Mouse (Mus musculus) neural tube, embryonic 14.5 days (tissue): ENCODE data around the gene Ints14. TPM values are rescaled to one million over a fixed set of nuclear protein-coding genes. Genes with fewer than 3 reads are reported as not detected.
A peak's percentile ranks its signal among the peaks of the same experiment; 100 is the strongest.

Experiments
- ATAC-seq: fragments of 200-750 bp; cut with Nextera tagmentation; 2 replicates; pipeline ENCODE4 v1.8.0; 2017; ENCODE audit warnings: low read depth, mild to moderate bottlenecking, moderate TSS enrichment, moderate library complexity
- H3K27ac ChIP-seq: fragments of 300-500 bp; sonication (generic); 2 replicates; pipeline ENCODE4 v1.5.1; 2014; ENCODE audit warnings: low read depth, mild to moderate bottlenecking, control low read depth, low read length, moderate library complexity, mixed read lengths
- H3K27me3 ChIP-seq: fragments of 300-500 bp; sonication (generic); 2 replicates; pipeline ENCODE4 v1.6.1; 2014; ENCODE audit warnings: low read length; ENCODE audit not compliant: control insufficient read depth, insufficient read depth
- H3K36me3 ChIP-seq: fragments of 300-500 bp; sonication (generic); 2 replicates; pipeline ENCODE4 v1.6.1; 2014; ENCODE audit warnings: low read length, mixed read lengths; ENCODE audit not compliant: control insufficient read depth, insufficient read depth
- H3K4me1 ChIP-seq: fragments of 300-500 bp; sonication (generic); 2 replicates; pipeline ENCODE4 v1.6.1; 2014; ENCODE audit warnings: low read length; ENCODE audit not compliant: control insufficient read depth, insufficient read depth
- H3K4me2 ChIP-seq: fragments of 300-500 bp; sonication (generic); 2 replicates; pipeline ENCODE4 v1.6.1; 2014; ENCODE audit warnings: mild to moderate bottlenecking, low read depth, low read length, control low read depth
- H3K4me3 ChIP-seq: fragments of 300-500 bp; sonication (generic); 2 replicates; pipeline ENCODE4 v1.5.1; 2014; ENCODE audit warnings: low read depth, low read length, control low read depth, mixed read lengths
- H3K9ac ChIP-seq: fragments of 300-500 bp; sonication (generic); replicated peaks from 2 replicates; pipeline ENCODE4 v1.6.1; 2014; ENCODE audit warnings: low read depth, mild to moderate bottlenecking, control low read depth, low read length, mixed read lengths
- H3K9me3 ChIP-seq: fragments of 300-500 bp; sonication (generic); 2 replicates; pipeline ENCODE4 v1.6.1; 2016; ENCODE audit warnings: low read length; ENCODE audit not compliant: control insufficient read depth
- WGBS: fragments of 180-500 bp; shearing (Covaris S2); extraction: QIAGEN DNeasy Blood & Tissue Kit; methylation state at CpG from one replicate; pipeline ENCODE4 v1.1.7; 2014; 5-methylcytosine and 5-hydroxymethylcytosine counted together
- polyA plus RNA-seq: library from polyadenylated mRNA; unstranded; fragments of >200 nt; fragmentation: Nextera tagmentation; extraction: Ambion mirVana; gene quantifications from 2 replicates; pipeline ENCODE4 v1.2.1, GENCODE M21; 2014

The Ints14 gene
- polyA plus RNA-seq, result 37.3 and 43.4 TPM in 2 replicates

GRCm38 (mm10) chr9:64960117-64960977, at the start of gene Ints14:
Gene Ints14 (plus strand): TSS chr9:64960905.
- H3K27ac ChIP-seq, result peak within 1 kb of the TSS; percentile 81
- peak within 1 kb of the TSS; percentile 82 for H3K4me2 ChIP-seq
- H3K27me3 ChIP-seq, result no peaks in the 10 kb centered on the region
- peak; percentile 97 for ATAC-seq
- peak within 1 kb of the TSS; percentile 76 for H3K4me3 ChIP-seq
- peaks cover 12% of the 10 kb centered on the region; the same call in 1 of the 2 replicates for H3K36me3 ChIP-seq
- 5% methylated on average over 29 of the region's 29 CpGs for WGBS
- no peaks in the 10 kb centered on the region for H3K9me3 ChIP-seq
- peaks cover 8% of the 10 kb centered on the region for H3K4me1 ChIP-seq
- H3K9ac ChIP-seq, result peak within 1 kb of the TSS; percentile 82

DNA sequence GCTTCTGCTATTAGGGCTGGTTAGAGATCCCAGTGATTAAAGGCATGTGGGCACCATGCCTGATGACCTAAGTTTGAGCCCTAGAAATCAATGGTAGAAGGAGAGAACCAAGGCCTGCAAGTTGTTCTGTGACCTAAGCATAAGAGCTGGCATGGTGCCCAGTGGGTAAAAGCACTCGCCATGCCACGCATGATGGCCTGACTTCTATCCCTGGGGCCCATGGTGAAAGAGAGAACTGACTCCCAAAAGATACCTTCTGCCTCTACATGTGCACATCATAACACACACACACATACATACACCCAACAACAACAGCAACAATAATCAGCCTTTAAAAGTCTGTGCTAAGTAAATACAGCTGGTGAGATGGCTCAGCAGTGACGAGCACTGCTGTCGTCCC, 47.3 kb upstream of the Ints14 start:
- no peaks in the 10 kb centered on the region for H3K9me3 ChIP-seq
- no peak overlapping the region for H3K4me2 ChIP-seq
- 94% methylated on average over 4 of the region's 4 CpGs for WGBS
- H3K4me3 ChIP-seq, result no peak overlapping the region
- H3K36me3 ChIP-seq, result 0 out of 2 replicates have a peak, but pooled peaks cover 13% of the 10 kb centered on the region
- no peak overlapping the region for H3K9ac ChIP-seq
- no peaks in the 10 kb centered on the region for H3K4me1 ChIP-seq
- no peak overlapping the region for H3K27ac ChIP-seq
- no peaks in the 10 kb centered on the region for H3K27me3 ChIP-seq
- ATAC-seq, result no peak

GRCm38 (mm10) chr9:64913973-64914372, 46.7 kb upstream of the Ints14 start:
- Histone ChIP-seq H3K27me3 (no peaks in the 10 kb centered on the region), H3K36me3 (0 out of 2 replicates have a peak, but pooled peaks cover 13% of the 10 kb centered on the region), H3K9ac (no peak overlapping the region), H3K27ac (no peak overlapping the region), H3K9me3 (no peaks in the 10 kb centered on the region), H3K4me1 (no peaks in the 10 kb centered on the region), H3K4me2 (no peak overlapping the region), H3K4me3 (no peak overlapping the region)
- 90% methylated on average over 2 of the region's 2 CpGs for WGBS
- no peak for ATAC-seq

DNA sequence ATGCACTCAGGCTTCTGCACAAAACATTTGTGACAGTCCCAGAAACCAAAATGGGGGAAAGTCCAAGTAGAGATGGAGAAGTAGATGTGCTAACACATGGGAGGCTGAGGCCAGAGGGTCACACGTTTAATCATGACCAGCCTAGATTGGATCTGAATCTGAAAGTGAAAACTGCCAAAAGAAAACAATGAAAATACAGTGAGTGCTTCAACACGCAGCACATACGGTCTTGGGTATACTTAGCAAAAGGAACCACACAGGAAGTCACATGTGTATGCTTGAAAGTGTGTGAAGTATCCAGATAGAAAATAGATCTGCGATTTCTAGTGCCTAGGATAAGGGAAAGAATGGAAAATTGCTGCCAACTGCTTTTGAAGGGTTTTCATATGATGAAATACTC, 46.1 kb upstream of the Ints14 start:
- no peak for ATAC-seq
- WGBS, result 82% methylated on average over 4 of the region's 4 CpGs

DNA sequence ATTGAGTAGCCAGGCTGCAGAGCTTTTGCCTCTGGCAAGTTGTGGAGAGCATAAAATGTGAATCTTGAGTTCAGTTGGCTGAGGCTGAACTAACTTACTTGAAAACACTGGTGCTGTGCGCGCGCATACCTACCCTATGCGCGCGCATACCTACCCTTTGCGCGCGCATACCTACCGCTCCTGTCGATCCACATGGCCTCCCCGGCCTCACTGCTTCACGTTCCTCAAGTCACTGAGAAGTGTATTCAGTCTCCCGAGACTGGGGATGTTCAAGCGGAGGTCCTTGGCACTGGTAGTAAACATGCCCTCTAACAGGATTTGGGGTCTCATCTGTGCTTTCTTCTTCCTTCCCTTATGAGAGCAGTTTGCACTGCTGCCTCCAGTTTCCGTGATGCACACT, 42.1 kb upstream of the Ints14 start:
- WGBS, result 43% methylated on average over 16 of the region's 16 CpGs
- H3K4me3 ChIP-seq, result no peak overlapping the region
- H3K4me2 ChIP-seq, result no peak overlapping the region

More for the DNA sequence above, 46.1 kb upstream of the Ints14 start:
- Histone ChIP-seq H3K4me3 (no peak overlapping the region), H3K4me1 (no peaks in the 10 kb centered on the region), H3K4me2 (no peak overlapping the region), H3K36me3 (0 out of 2 replicates have a peak, but pooled peaks cover 13% of the 10 kb centered on the region), H3K9ac (no peak overlapping the region), H3K27me3 (no peaks in the 10 kb centered on the region), H3K9me3 (no peaks in the 10 kb centered on the region), H3K27ac (no peak overlapping the region)

DNA sequence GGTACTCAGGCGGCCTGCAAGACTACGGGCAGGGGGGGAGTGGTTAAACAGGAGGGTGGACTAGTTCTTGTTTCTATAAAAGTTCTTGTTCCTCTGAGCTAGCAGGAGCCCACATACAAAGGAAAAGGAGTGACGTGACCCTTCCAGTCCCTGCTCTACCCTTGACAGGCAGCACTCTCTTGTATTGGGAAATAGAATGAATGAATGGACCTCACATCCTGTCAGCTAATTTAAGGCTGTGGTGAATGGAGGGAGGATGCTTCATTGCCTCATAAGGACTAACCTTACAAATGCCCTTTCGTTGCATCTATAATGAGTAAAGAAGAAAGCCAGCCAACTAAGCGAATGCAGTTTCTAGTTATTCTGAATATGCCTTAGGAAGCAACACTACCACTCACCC, 34.9 kb upstream of the Ints14 start:
- 39% methylated on average over 5 of the region's 5 CpGs for WGBS
- no peak overlapping the region for H3K4me3 ChIP-seq
- no peaks in the 10 kb centered on the region for H3K9me3 ChIP-seq
- H3K36me3 ChIP-seq, result no peaks in the 10 kb centered on the region; the same call in 1 of the 2 replicates
- no peaks in the 10 kb centered on the region for H3K4me1 ChIP-seq
- no peak overlapping the region for H3K4me2 ChIP-seq
- H3K9ac ChIP-seq, result no peak overlapping the region
- no peaks in the 10 kb centered on the region for H3K27me3 ChIP-seq
- no peak overlapping the region for H3K27ac ChIP-seq
- no peak for ATAC-seq

More for the DNA sequence above, 42.1 kb upstream of the Ints14 start:
- no peaks in the 10 kb centered on the region for H3K27me3 ChIP-seq
- H3K9ac ChIP-seq, result no peak overlapping the region
- no peaks in the 10 kb centered on the region for H3K4me1 ChIP-seq
- peaks cover 4% of the 10 kb centered on the region for H3K36me3 ChIP-seq
- H3K9me3 ChIP-seq, result no peaks in the 10 kb centered on the region
- no peak for ATAC-seq
- no peak overlapping the region for H3K27ac ChIP-seq

- no peak for ATAC-seq
- WGBS, result 69% methylated on average over 8 of the region's 8 CpGs
- no peak overlapping the region for H3K27ac ChIP-seq
- H3K4me1 ChIP-seq, result no peaks in the 10 kb centered on the region
- no peaks in the 10 kb centered on the region for H3K27me3 ChIP-seq
- H3K9ac ChIP-seq, result no peak overlapping the region
- no peak overlapping the region for H3K4me2 ChIP-seq
- no peak overlapping the region for H3K4me3 ChIP-seq
- no peaks in the 10 kb centered on the region for H3K9me3 ChIP-seq
- no peaks in the 10 kb centered on the region for H3K36me3 ChIP-seq
Observed at GRCm38 (mm10) chr9:64926201-64926991, 34.3 kb upstream of the Ints14 start.

GRCm38 (mm10) chr9:64930256-64930655, 30.4 kb upstream of the Ints14 start:
- Histone ChIP-seq H3K4me3 (no peak overlapping the region), H3K4me2 (no peak overlapping the region), H3K27me3 (no peaks in the 10 kb centered on the region), H3K9ac (no peak overlapping the region), H3K9me3 (no peaks in the 10 kb centered on the region), H3K27ac (no peak overlapping the region), H3K36me3 (no peaks in the 10 kb centered on the region), H3K4me1 (no peaks in the 10 kb centered on the region)
- ATAC-seq, result no peak
- 81% methylated on average over 4 of the region's 4 CpGs for WGBS
